Mouse (Mus musculus) lung, adult 2 months (tissue): ENCODE measurements at regions not wholly inside any gene's neighbourhood (a gene's known extent, or its start where the extent isn't known, plus 50 kb on each side); places are given as distances from the start of the nearest gene placed in this dataset.

Source experiments
- CTCF ChIP-seq: fragments of 200-500 bp; IDR thresholded peaks from 2 replicates; pipeline ENCODE4 v1.5.1; 2011; ENCODE audit warnings: mild to moderate bottlenecking, low read length, control low read depth; ENCODE audit not compliant: insufficient read depth
- POLR2A ChIP-seq: fragments of 200-500 bp; IDR thresholded peaks from 2 replicates; pipeline ENCODE4 v1.6.1; 2011; ENCODE audit warnings: low read depth, mild to moderate bottlenecking, control low read depth, low read length, borderline replicate concordance; ENCODE audit errors: extremely low read depth

GRCm38 (mm10) chr16:93215630-93216029 is 388.2 kb downstream of the Setd4 start:
- no peak for TF ChIP-seq POLR2A
- TF ChIP-seq CTCF, result no peak
